Mouse (Mus musculus) E14TG2a.4 (cell line): ENCODE measurements around the gene Supt3.

ENCODE experiments used
- CTCF ChIP-seq: conservative IDR thresholded peaks from 2 replicates; pipeline ENCODE4 v1.5.1; 2014; ENCODE audit warnings: low read length
- NANOG ChIP-seq: IDR thresholded peaks from 2 replicates; pipeline ENCODE4 v1.6.1; 2014; ENCODE audit warnings: borderline replicate concordance, low read length, mixed read lengths

- TF ChIP-seq CTCF: no peak
- no peak for TF ChIP-seq NANOG
Observed at GRCm38 (mm10) chr17:44727675-44728074, 49.3 kb upstream of the Supt3 start.
